Mouse (Mus musculus): ENCODE measurements around the gene Grid2. TPM values are rescaled to one million over a fixed set of nuclear protein-coding genes. Genes with fewer than 3 reads are reported as not detected.

Grid2 gene
- polyA plus RNA-seq, 1 experiment from 2014 or later = 0.07 TPM

GRCm38 (mm10) chr6:63898171-63898570, 642.5 kb downstream of the Grid2 start:
- no peak overlapping the region for H3K4me2 ChIP-seq
- no peaks in the 10 kb centered on the region for H3K9me3 ChIP-seq (replicated peaks)
- H3K27me3 ChIP-seq = no peaks in the 10 kb centered on the region
- ATAC-seq (ENCODE audit: low read depth) (no peak), DNase-seq (no peak)
- H3K36me3 ChIP-seq = no peaks in the 10 kb centered on the region
- H3K9ac ChIP-seq = no peak overlapping the region
- 71% methylated on average over 2 of the region's 2 CpGs for WGBS (ENCODE audit: insufficient replicate concordance)
- no peaks in the 10 kb centered on the region for H3K4me1 ChIP-seq (replicated peaks)
- H3K4me3 ChIP-seq (replicated peaks) = no peak overlapping the region
- no peak overlapping the region for H3K27ac ChIP-seq

GRCm38 (mm10) chr6:63917035-63917570, 661.4 kb downstream of the Grid2 start:
- Histone ChIP-seq H3K9me3 (replicated peaks) (no peaks in the 10 kb centered on the region), H3K4me2 (no peak overlapping the region), H3K27me3 (no peaks in the 10 kb centered on the region), H3K4me3 (replicated peaks) (no peak overlapping the region), H3K9ac (no peak overlapping the region), H3K27ac (no peak overlapping the region), H3K4me1 (replicated peaks) (no peaks in the 10 kb centered on the region), H3K36me3 (no peaks in the 10 kb centered on the region)
- DNase-seq (no peak), ATAC-seq (ENCODE audit: low read depth) (no peak)
- WGBS (ENCODE audit: insufficient replicate concordance) = 61% methylated on average over 6 of the region's 6 CpGs

- DNase-seq (no peak), ATAC-seq (ENCODE audit: low read depth) (no peak)
- Histone ChIP-seq H3K27ac (no peak overlapping the region), H3K4me1 (replicated peaks) (no peaks in the 10 kb centered on the region), H3K9ac (no peak overlapping the region), H3K36me3 (no peaks in the 10 kb centered on the region), H3K9me3 (replicated peaks) (no peaks in the 10 kb centered on the region), H3K4me2 (no peak overlapping the region), H3K27me3 (no peaks in the 10 kb centered on the region), H3K4me3 (replicated peaks) (no peak overlapping the region)
- 70% methylated on average over 6 of the region's 6 CpGs for WGBS (ENCODE audit: insufficient replicate concordance)
Measured at GRCm38 (mm10) chr6:63921951-63922350, 666.3 kb downstream of the Grid2 start.

DNA sequence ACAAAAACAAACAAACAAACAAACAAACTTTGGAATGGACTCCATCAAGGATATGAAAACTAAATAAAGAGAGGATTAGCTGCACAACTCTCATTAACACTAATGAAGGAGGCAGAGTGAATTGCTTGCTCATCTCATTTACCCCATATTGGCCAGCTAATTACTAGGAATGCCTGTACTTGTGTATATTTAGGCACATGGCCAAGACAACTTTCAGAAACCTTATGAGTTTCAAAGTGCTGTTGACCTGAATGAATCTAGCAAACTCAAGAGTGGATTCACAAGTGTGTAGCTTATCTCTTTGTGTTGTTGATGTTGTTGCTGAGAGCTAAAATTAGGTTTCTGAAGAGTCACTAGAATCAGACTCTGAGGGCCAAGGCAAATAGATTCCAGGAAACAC, 675.5 kb downstream of the Grid2 start:
- ATAC-seq (ENCODE audit: low read depth) = no peak
- Histone ChIP-seq H3K27me3 (no peaks in the 10 kb centered on the region), H3K4me3 (replicated peaks) (no peak overlapping the region), H3K36me3 (no peaks in the 10 kb centered on the region), H3K27ac (no peak overlapping the region), H3K9me3 (replicated peaks) (no peaks in the 10 kb centered on the region), H3K4me2 (no peak overlapping the region), H3K4me1 (replicated peaks) (no peaks in the 10 kb centered on the region), H3K9ac (no peak overlapping the region)
- no peak for DNase-seq

DNA sequence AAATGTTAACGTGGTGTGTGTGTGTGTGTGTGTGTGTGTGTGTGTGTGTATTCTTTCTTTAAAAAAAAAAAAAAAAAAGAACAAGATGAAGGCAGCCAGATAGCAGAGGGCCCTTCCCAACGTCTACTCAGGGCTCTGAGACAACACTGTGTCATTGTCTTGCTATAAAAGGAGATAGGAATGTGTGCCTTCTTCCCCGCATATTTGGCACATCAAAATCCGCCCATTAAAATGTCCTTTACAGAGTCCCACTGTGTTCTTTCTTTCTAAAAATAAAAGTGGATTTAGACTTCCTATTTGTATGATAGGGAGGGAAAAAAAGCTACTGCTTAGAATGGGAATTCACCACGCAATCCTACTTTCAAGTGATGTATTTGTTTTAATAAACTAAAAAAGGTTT, 691.0 kb downstream of the Grid2 start:
- H3K4me1 ChIP-seq (replicated peaks) = no peaks in the 10 kb centered on the region
- no peak overlapping the region for H3K4me3 ChIP-seq (replicated peaks)
- no peaks in the 10 kb centered on the region for H3K36me3 ChIP-seq
- no peak for DNase-seq
- H3K27me3 ChIP-seq = no peaks in the 10 kb centered on the region
- no peak for ATAC-seq (ENCODE audit: low read depth)
- 51% methylated on average over 5 of the region's 5 CpGs for WGBS (ENCODE audit: insufficient replicate concordance)
- no peak overlapping the region for H3K27ac ChIP-seq
- no peak overlapping the region for H3K9ac ChIP-seq
- H3K9me3 ChIP-seq (replicated peaks) = no peaks in the 10 kb centered on the region
- H3K4me2 ChIP-seq = no peak overlapping the region

GRCm38 (mm10) chr6:63963789-63964188, 708.1 kb downstream of the Grid2 start:
- no peak for ATAC-seq (ENCODE audit: low read depth)
- H3K36me3 ChIP-seq = no peaks in the 10 kb centered on the region
- 67% methylated on average over 3 of the region's 3 CpGs for WGBS (ENCODE audit: insufficient replicate concordance)

DNA sequence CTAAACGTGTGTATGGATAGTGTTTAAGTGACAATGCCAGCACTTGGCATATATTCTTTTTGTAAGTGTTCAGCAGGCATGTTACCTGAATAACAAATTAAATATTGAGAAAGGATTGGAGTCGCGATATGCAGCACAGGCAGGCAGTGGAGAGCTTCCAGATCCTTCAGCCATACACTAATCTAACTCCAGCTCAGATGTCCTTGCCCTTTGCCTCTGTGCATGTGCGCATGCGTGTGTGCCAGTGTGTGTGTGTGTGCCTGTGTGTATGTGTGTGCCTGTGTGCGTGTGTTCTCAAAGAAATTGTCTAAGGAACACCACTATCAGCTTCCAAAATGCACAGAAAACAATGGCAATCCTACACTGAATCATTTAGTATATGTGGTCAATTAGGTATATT, 708.6 kb downstream of the Grid2 start:
- H3K4me1 ChIP-seq (replicated peaks) = no peaks in the 10 kb centered on the region
- 56% methylated on average over 6 of the region's 6 CpGs for WGBS (ENCODE audit: insufficient replicate concordance)
- H3K36me3 ChIP-seq = no peaks in the 10 kb centered on the region
- H3K9ac ChIP-seq = no peak overlapping the region
- ATAC-seq (ENCODE audit: low read depth) (no peak), DNase-seq (no peak)
- H3K27me3 ChIP-seq = no peaks in the 10 kb centered on the region
- H3K9me3 ChIP-seq (replicated peaks) = no peaks in the 10 kb centered on the region
- no peak overlapping the region for H3K4me3 ChIP-seq (replicated peaks)
- H3K27ac ChIP-seq = no peak overlapping the region
- H3K4me2 ChIP-seq = no peak overlapping the region

More at GRCm38 (mm10) chr6:63963789-63964188, 708.1 kb downstream of the Grid2 start:
- Histone ChIP-seq H3K9me3 (replicated peaks) (no peaks in the 10 kb centered on the region), H3K4me2 (no peak overlapping the region), H3K4me1 (replicated peaks) (no peaks in the 10 kb centered on the region), H3K4me3 (replicated peaks) (no peak overlapping the region), H3K27me3 (no peaks in the 10 kb centered on the region), H3K9ac (no peak overlapping the region), H3K27ac (no peak overlapping the region)
- DNase-seq = no peak

DNA sequence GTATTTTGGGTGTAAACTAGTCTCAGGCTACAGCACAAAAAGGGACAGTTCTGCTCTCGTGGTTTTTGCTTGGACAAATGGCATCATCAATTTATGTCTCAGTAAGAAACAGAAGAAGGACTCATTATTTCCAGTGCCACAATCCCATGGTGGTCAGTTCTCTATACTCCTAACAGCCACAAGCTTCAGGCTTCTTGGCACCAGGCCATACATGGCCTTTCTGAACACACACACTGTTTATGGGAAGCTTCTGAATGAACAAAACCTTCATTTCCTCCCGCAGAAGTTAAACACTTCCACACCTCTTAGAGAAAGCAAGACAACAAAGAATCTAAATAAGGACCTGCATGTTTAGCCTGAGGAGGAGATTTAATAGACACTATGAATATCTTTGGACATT, 709.1 kb downstream of the Grid2 start:
- H3K4me2 ChIP-seq = no peak overlapping the region
- no peak for DNase-seq
- H3K4me1 ChIP-seq (replicated peaks) = no peaks in the 10 kb centered on the region
- no peaks in the 10 kb centered on the region for H3K27me3 ChIP-seq
- no peak for ATAC-seq (ENCODE audit: low read depth)
- no peaks in the 10 kb centered on the region for H3K36me3 ChIP-seq
- H3K9me3 ChIP-seq (replicated peaks) = no peaks in the 10 kb centered on the region
- no peak overlapping the region for H3K27ac ChIP-seq
- no peak overlapping the region for H3K4me3 ChIP-seq (replicated peaks)
- no peak overlapping the region for H3K9ac ChIP-seq
- WGBS (ENCODE audit: insufficient replicate concordance) = 53% methylated on average over 2 of the region's 2 CpGs

GRCm38 (mm10) chr6:64046084-64046483, 790.4 kb downstream of the Grid2 start:
- no peak overlapping the region for H3K4me3 ChIP-seq (replicated peaks)
- ATAC-seq (ENCODE audit: low read depth) = no peak
- no peak for DNase-seq
- 61% methylated on average over 2 of the region's 2 CpGs for WGBS (ENCODE audit: insufficient replicate concordance)
- H3K36me3 ChIP-seq = no peaks in the 10 kb centered on the region
- H3K9me3 ChIP-seq (replicated peaks) = no peaks in the 10 kb centered on the region
- H3K27ac ChIP-seq = no peak overlapping the region
- H3K9ac ChIP-seq = no peak overlapping the region
- no peaks in the 10 kb centered on the region for H3K27me3 ChIP-seq
- no peaks in the 10 kb centered on the region for H3K4me1 ChIP-seq (replicated peaks)
- no peak overlapping the region for H3K4me2 ChIP-seq

DNA sequence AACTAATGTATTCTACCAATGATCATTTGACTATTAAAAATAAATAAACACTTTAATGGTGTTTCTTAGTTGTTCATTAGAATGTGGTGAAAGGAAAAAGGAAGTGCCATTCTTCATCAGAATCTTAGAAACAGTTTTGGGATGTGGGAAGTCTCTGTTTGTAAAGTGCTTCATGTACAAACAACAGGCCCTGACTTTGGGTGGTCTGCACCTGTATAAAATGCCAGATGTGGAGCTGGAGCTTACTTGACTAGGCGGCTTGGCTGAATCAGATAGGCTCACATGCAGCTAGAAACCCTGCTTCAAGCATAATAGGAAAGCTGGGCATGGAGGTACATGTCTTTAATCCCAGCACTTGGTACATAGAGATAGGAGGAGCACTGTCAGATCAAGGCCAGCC, 791.1 kb downstream of the Grid2 start:
- 57% methylated on average over 1 of the region's 1 CpGs for WGBS (ENCODE audit: insufficient replicate concordance)
- Histone ChIP-seq H3K4me1 (replicated peaks) (no peaks in the 10 kb centered on the region), H3K36me3 (no peaks in the 10 kb centered on the region), H3K4me2 (no peak overlapping the region), H3K4me3 (replicated peaks) (no peak overlapping the region), H3K27me3 (no peaks in the 10 kb centered on the region), H3K9me3 (replicated peaks) (no peaks in the 10 kb centered on the region), H3K9ac (no peak overlapping the region), H3K27ac (no peak overlapping the region)
- ATAC-seq (ENCODE audit: low read depth) (no peak), DNase-seq (no peak)

DNA sequence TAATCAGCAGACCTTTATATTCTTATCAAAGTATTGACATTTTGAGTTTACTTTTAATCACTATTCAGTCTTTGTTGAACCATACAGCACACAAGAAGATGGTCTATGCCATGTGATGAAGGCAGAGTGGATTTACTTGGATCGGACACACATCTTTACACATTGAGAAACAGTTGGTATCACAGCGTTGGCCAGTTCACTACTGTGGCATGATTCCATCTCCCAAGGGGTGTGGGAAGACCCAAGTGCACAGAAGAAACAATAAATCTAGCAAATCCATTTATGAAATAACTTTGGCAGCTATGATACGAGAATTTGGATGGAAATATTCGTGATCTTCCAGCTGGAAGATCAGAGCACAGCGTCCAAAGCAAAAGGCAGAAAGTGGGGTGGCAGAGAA, 792.3 kb downstream of the Grid2 start:
- Histone ChIP-seq H3K9me3 (replicated peaks) (no peaks in the 10 kb centered on the region), H3K4me3 (replicated peaks) (no peak overlapping the region), H3K27me3 (no peaks in the 10 kb centered on the region), H3K4me2 (no peak overlapping the region), H3K27ac (no peak overlapping the region), H3K9ac (no peak overlapping the region), H3K4me1 (replicated peaks) (no peaks in the 10 kb centered on the region), H3K36me3 (no peaks in the 10 kb centered on the region)
- DNase-seq (no peak), ATAC-seq (ENCODE audit: low read depth) (no peak)
- 67% methylated on average over 5 of the region's 5 CpGs for WGBS (ENCODE audit: insufficient replicate concordance)

DNA sequence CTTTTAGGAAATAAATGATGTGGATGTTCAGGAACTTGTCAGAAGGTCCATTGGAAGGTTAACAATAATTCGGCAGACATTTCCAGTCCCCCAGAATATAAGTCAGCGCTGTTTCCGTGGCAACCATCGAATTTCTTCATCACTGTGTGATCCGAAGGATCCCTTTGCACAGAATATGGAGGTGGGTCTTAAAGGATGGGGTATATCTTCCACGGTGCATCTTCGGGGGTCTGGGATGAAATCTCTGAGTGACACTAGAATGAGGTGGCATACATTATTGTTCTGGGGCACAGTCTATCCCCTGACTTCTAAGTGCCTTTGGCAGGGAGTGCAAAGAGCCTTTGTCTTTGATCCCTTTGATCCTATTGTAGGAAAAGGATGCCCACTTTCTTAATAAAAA, 808.2 kb downstream of the Grid2 start:
- H3K4me3 ChIP-seq (replicated peaks) = no peak overlapping the region
- DNase-seq (no peak), ATAC-seq (ENCODE audit: low read depth) (no peak)
- no peak overlapping the region for H3K9ac ChIP-seq
- no peaks in the 10 kb centered on the region for H3K27me3 ChIP-seq
- 68% methylated on average over 7 of the region's 7 CpGs for whole genome bisulfite sequencing (ENCODE audit: insufficient replicate concordance)
- H3K9me3 ChIP-seq (replicated peaks) = no peaks in the 10 kb centered on the region
- no peak overlapping the region for H3K4me2 ChIP-seq
- no peaks in the 10 kb centered on the region for H3K4me1 ChIP-seq (replicated peaks)
- no peaks in the 10 kb centered on the region for H3K36me3 ChIP-seq
- H3K27ac ChIP-seq = no peak overlapping the region

Measured in liver, embryonic 13.5 days (tissue).